Mouse (Mus musculus): ENCODE measurements around the gene Slc36a4. TPM values are rescaled to one million over a fixed set of nuclear protein-coding genes. Genes with fewer than 3 reads are reported as not detected.

Gene Slc36a4
- total RNA-seq, 2 experiments from 2014 or later, result 15.7 to 16.2 TPM

DNA sequence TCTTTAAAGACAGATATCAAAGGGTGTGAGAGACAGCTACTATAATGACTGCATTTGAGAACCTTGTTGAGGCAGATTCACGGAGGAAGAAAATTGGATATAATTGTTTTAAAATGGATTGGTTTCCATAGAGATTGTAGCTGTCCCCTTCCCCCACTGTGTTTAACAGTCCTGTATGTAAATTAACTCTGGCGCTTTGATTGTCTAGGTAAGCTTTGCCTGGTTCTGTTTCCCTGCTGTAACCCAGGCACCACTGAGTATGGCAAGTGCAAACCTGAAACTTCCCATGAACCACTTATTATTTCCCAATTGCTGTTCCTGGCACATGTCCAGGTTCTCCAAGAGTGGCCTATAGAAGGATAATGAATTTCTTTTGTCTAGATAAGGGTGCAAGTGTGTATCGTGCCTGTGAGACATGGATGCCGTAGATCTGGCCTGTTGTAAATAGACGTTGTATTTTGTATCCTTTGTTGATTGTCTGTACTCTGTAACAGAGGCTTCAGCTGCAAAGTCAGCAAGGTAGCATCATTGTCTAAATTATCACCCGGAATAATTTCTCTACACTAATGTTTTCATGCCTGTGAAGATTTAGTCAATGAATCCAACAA lies 11.8 kb downstream of the Slc36a4 start:
- DNase-seq, result no peak
- intact Hi-C loops (cut with DNase I), result no loop called here

DNA sequence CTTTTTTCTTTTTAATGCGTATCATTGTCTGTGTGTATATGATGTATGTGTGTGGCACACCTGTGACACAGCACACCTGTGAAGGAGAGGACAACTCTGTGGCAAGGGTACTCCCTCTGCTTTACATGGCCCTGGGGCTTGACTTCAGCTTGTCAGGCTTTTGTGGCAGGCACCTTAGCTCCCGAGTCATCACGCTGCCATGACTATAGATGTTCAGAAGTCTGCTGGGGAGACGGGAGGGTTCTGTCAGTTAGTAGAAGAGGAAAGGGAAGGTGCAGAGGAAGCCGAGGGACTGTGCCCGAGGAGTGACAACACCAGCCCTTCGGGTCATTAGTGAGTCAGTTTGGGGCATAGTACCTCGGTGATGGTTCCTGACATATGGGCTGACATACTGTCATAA lies 13.0 kb downstream of the Slc36a4 start:
- no peak for DNase-seq
- intact Hi-C loops (cut with DNase I), result no loop called here

DNA sequence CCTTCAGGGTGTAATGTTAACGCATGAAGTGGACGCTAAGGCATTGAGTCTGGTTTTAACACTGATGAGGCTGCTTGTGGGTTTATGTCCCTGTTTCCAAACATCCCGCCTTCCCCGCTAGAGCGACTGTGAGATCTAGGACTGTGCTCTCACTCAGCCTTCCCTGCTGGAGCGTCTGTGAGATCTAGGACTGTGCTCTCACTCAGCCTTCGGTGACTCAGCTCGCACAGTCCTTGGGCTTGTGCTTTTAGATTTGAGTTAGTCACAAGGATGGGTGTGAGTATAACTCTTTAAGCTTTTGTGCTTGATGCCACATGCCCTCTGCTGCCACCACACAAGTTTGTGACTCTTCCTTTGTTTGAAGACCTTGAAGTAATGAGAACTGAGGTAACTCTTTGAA lies 17.6 kb downstream of the Slc36a4 start:
- intact Hi-C loops (cut with DNase I), result no loop called here
- no peak for DNase-seq

DNA sequence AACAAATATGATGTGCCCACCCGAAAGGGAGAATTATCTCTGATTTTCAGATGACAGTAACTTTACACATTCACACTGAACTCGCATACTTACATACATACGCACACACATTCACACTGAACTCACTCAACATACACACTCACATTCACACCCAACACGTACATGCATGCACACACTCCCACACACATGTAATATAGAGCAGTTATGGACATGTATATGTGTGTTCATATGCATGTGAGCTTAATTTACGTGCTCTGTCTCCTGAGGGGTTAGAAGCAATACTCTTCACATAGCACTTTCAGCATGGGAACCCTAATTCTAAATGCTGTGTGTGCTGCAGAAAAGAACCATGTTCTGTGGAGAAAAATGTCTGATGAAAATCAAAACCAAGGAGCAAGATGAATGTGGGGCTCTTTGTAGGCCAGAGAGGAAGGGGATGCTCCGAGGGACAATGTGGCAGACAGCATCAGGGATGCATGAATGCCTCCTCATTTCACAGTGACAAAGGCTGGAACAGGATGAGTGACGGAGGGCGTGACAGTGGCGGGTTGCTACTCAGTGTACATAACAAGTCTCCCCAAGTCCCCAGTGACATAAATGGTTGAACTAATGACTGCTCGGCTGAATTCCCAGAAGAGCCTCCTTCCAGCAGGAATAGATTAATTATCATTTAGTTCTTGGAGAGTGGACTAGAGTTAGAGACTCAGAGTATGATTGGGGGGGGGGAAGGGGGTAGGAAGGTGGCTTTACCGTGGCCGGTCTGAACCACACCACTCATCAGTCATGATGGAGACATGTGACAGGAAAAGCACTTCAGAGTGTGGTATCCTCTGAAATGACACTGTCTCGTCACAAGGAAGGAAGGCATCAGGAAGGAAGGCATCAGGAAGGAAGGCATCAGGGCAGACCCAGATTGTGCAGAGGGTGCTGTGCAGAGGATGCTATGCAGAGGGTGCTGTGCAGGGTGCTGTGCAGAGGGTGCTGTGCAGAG lies 22.5 kb downstream of the Slc36a4 start:
- no peak for DNase-seq
- intact Hi-C loops (cut with DNase I), result no loop called here

GRCm38 (mm10) chr9:15734056-15734866 lies 24.7 kb downstream of the Slc36a4 start:
- no peak for DNase-seq
- intact Hi-C loops (cut with DNase I), result no loop called here

DNA sequence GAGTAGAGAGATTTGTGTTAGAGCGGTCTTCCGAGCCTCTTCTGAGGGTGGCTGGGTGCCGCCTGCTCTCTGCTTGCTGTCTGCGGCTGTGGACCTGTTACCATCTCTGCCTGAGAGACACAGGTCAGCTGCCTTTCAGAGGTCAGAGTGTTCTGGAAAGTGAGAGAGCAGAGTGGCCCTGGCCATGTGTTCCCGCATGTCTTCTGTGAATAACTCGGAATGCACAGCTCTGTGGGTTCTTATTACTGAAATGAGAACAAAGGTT lies 25.3 kb downstream of the Slc36a4 start:
- intact Hi-C loops (cut with DNase I), result no loop called here
- DNase-seq, result no peak

GRCm38 (mm10) chr9:15737522-15737921 lies 28.0 kb downstream of the Slc36a4 start:
- no peak for DNase-seq
- intact Hi-C loops (cut with DNase I), result no loop called here

GRCm38 (mm10) chr9:15741428-15741827 lies 31.9 kb downstream of the Slc36a4 start:
- no peak for DNase-seq
- intact Hi-C loops (cut with DNase I), result no loop called here

GRCm38 (mm10) chr9:15741931-15742330 lies 32.4 kb downstream of the Slc36a4 start:
- DNase-seq, result no peak
- intact Hi-C loops (cut with DNase I), result no loop called here

DNA sequence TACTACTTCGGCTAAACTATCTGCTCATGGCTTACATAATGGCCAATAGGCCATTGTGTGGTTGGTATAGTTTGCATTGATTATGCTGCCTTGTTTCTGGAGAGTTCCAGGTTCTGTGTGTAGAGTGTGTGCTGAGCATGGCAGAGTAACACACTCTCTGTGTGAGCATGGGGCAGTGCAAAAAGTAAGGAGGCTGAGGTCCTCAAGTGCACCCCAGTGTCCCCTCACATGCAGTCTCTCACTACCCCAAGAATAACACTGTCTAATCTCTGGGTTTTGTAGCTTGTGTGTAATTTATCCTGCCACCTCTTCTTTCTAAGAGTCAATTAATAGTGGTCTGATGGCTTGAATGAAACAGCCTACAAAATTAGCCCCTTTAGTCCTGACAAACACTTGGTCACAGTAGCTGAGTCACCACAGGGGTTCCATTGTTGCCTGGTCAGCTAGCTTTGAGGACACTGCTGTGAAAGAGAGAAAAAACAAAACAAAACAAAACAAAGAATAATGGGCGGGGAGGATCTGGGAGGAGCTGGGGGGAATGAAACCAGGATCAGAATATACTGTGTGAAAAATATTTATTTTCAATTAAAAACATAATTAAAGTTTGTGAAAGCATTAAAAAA lies 36.6 kb downstream of the Slc36a4 start:
- no peak for DNase-seq
- intact Hi-C loops (cut with DNase I), result no loop called here

DNA sequence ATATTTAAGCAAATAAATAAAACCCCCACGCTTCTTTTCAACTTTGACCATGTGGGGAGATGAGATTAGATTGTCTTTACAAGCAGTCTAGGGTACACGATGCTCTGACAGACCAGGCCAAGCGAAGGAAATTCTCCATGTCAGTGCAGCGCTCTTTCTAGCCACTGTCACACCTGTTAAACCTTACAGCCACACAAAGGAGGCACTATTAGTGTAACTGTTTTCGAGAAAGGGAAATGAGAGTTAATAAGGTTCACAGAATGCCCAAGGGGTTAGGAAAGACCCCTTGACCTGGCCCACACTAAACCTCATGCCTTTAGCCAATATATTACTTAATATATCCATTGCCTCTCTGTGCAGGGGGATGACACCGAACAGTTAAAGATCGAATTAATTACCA lies 37.1 kb downstream of the Slc36a4 start:
- intact Hi-C loops (cut with DNase I), result no loop called here
- no peak for DNase-seq

GRCm38 (mm10) chr9:15748383-15748782 lies 38.8 kb downstream of the Slc36a4 start:
- DNase-seq, result no peak

DNA sequence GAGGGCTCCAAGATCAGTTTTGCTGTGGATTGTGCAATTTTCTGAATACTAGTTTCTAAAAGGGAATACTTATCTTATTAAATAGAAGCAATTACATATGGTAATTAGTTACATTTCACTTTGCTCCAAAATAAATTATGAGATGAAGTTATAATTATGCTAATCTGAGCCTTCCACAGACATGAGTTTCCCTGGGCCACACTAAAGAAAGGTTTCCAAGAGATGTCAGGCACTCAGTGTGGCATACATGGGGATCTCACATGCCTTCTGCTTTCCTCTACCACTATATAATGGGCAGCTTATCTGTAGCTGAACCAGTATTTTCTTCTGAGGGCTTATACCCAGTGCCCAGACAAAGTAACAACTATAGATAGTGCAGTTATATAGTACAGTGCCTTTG lies 49.8 kb downstream of the Slc36a4 start:
- DNase-seq, result no peak
- intact Hi-C loops (cut with DNase I), result no loop called here

More at GRCm38 (mm10) chr9:15748383-15748782, 38.8 kb downstream of the Slc36a4 start:
- intact Hi-C loops (cut with DNase I), result no loop called here

GRCm38 (mm10) chr9:15766379-15766778 lies 56.8 kb downstream of the Slc36a4 start:
- intact Hi-C loops (cut with DNase I), result no loop called here
- DNase-seq, result no peak

DNA sequence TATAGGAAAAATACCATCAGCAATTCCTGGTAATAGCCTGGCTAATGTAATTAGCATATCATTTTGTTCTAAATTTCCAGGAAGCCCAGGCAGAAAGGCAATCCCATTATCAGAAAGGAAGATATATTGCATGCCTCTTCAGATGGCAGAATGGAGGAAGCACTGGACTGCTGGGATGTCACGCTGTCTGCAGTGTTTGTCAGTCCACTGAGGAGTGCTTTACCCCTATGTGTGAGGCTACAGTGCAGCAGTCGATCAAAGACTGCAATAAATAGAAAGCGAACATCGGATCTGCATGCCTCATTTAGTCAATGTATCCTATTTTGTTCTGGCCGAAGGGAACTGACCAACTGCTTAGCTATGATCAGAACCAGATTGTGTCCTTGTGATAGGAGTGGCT lies 57.3 kb downstream of the Slc36a4 start:
- intact Hi-C loops (cut with DNase I), result no loop called here
- no peak for DNase-seq

GRCm38 (mm10) chr9:15772766-15773165 lies 63.2 kb downstream of the Slc36a4 start:
- intact Hi-C loops (cut with DNase I), result no loop called here
- no peak for DNase-seq

GRCm38 (mm10) chr9:15773426-15773825 lies 63.9 kb downstream of the Slc36a4 start:
- DNase-seq, result no peak
- intact Hi-C loops (cut with DNase I), result no loop called here

DNA sequence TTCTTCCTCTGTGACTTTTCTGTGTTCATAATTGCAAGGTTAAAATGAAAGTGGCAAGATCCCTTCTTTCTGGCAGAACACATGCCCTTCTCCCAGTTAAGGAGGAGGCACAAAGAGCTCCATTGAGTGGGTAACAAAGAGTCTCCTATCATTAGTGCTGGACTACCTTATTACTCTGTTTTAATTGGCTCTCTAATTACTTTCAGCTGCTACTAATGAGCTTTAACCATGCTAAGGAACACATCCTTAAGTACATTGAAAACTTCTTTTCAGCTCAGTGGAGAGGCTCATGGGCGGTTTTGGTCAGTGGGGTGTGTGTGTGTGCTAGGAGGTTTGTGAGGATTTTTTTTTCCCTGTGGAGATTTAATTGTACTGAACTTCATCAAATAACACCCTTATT lies 65.4 kb downstream of the Slc36a4 start:
- intact Hi-C loops (cut with DNase I), result no loop called here
- DNase-seq, result no peak

GRCm38 (mm10) chr9:15781936-15782335 lies 72.4 kb downstream of the Slc36a4 start:
- DNase-seq, result no peak
- intact Hi-C loops (cut with DNase I), result no loop called here

DNA sequence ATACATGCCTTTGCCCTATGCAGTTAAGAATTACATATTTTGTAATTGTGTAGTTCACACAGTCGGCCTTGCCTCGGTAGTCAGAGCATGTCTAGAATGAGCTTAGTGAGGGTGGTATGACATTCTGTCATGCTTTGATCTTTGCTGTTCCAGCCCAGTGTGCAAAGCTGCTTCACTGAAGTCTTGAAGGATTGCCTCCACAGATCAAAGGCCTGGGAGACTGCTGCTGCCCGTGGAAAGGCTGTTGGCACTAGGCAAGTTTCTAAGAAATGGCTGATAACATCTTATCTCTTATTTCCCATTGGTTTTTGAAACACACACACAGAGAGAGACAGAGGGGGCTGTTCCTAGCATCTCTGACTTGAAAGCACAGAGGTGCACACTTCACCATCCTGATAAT lies 76.7 kb downstream of the Slc36a4 start:
- DNase-seq, result no peak
- intact Hi-C loops (cut with DNase I), result no loop called here

DNA sequence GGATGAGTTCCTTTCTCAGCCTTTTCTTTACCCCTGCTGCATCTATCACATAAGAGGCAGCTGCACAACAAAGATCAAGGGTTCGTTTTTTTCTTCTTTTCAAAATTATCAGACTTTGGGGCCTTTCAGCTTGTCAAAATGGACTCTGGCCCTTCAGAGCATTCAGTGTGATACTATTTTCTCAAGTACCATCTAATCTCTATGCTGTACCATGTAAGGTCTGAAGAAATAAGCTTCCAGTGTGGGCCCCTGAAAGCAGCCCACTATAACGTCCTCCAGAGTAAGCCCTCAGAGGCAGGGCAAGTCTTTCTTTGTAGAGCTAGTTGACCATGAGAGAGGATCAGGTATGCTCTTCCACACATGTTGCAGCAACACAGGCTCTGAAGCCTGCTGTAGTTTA lies 77.1 kb downstream of the Slc36a4 start:
- intact Hi-C loops (cut with DNase I), result no loop called here
- no peak for DNase-seq

Measured in heart, postnatal 10 days (tissue).